Mouse (Mus musculus) left cerebral cortex, postnatal 36 days (tissue): ENCODE data around the gene Col6a3. TPM values are rescaled to one million over a fixed set of nuclear protein-coding genes. Genes with fewer than 3 reads are reported as not detected.

Experiments
- DNase-seq, 2 experiments: peaks; one replicate each; pipeline ENCODE4 v3.0.0; 2021 to 2022; ENCODE audit warnings: low spot score in 2 of 2, mixed read lengths in 1 of 2
- intact Hi-C: fragments of 180-260 bp; cut with DNase I; formaldehyde crosslinking; loops from one replicate; pipeline ENCODE4 v1.15.1; 2025
- total RNA-seq, 2 experiments: library from RNA; stranded (reverse); gene quantifications; 2 replicates each; pipeline ENCODE4 v1.2.3; 2021

The Col6a3 gene
- total RNA-seq, 2 experiments from 2014 or later: 3.3 to 5.4 TPM

- intact Hi-C loops: no loop called here
- no peak for DNase-seq
Observed at GRCm38 (mm10) chr1:90801067-90801466, 42.7 kb downstream of the Col6a3 start.

- no peak for DNase-seq
- intact Hi-C loops: no loop called here
Observed at GRCm38 (mm10) chr1:90800466-90800865, 43.3 kb downstream of the Col6a3 start.

GRCm38 (mm10) chr1:90797276-90797891 is 46.4 kb downstream of the Col6a3 start:
- DNase-seq: peak in 1 of 2 experiments; percentile 17
- intact Hi-C loops: no loop called here

- intact Hi-C loops: no loop called here
- no peak for DNase-seq
Observed at GRCm38 (mm10) chr1:90793368-90793767, 50.4 kb downstream of the Col6a3 start.

GRCm38 (mm10) chr1:90790925-90791324 is 52.8 kb downstream of the Col6a3 start:
- no peak for DNase-seq
- intact Hi-C loops: no loop called here

GRCm38 (mm10) chr1:90789506-90789905 is 54.3 kb downstream of the Col6a3 start:
- intact Hi-C loops: no loop called here
- DNase-seq: peak in 1 of 2 experiments; percentile 14

- intact Hi-C loops: no loop called here
- DNase-seq: no peak
Observed at GRCm38 (mm10) chr1:90780446-90780845, 63.3 kb downstream of the Col6a3 start.

- intact Hi-C loops: no loop called here
- no peak for DNase-seq
Observed at GRCm38 (mm10) chr1:90779072-90779471, 64.7 kb downstream of the Col6a3 start.

GRCm38 (mm10) chr1:90775477-90776241 is 68.1 kb downstream of the Col6a3 start:
- intact Hi-C loops: no loop called here
- DNase-seq: no peak

GRCm38 (mm10) chr1:90771172-90771571 is 72.6 kb downstream of the Col6a3 start:
- intact Hi-C loops: no loop called here
- no peak for DNase-seq

GRCm38 (mm10) chr1:90770027-90770426 is 73.7 kb downstream of the Col6a3 start:
- intact Hi-C loops: no loop called here
- no peak for DNase-seq

- DNase-seq: no peak
- intact Hi-C loops: no loop called here
Observed at GRCm38 (mm10) chr1:90769301-90769700, 74.5 kb downstream of the Col6a3 start.

GRCm38 (mm10) chr1:90758091-90758673 is 85.6 kb downstream of the Col6a3 start:
- intact Hi-C loops: no loop called here

GRCm38 (mm10) chr1:90753869-90754563 is 89.8 kb downstream of the Col6a3 start:
- intact Hi-C loops: loop anchor here (5.0 kb wide), 2 partner anchors 62 to 153 kb away; no protein-coding TSS in a partner anchor
- DNase-seq: peak in 1 of 2 experiments; percentile 26

More at GRCm38 (mm10) chr1:90758091-90758673, 85.6 kb downstream of the Col6a3 start:
- DNase-seq: no peak

GRCm38 (mm10) chr1:90751221-90751620 is 92.5 kb downstream of the Col6a3 start:
- intact Hi-C loops: loop anchor here (5.0 kb wide), 2 partner anchors 59 to 156 kb away; no protein-coding TSS in a partner anchor
- peak; percentile 55 to 58 for DNase-seq

GRCm38 (mm10) chr1:90750169-90750568 is 93.6 kb downstream of the Col6a3 start:
- intact Hi-C loops: loop anchor here (5.0 kb wide), 2 partner anchors 58 to 157 kb away; no protein-coding TSS in a partner anchor
- DNase-seq: no peak

- DNase-seq: peak; percentile 31 to 35
- intact Hi-C loops: loop anchor here (5.0 kb wide), 1 partner anchor 89 kb away; no protein-coding TSS in a partner anchor
Observed at GRCm38 (mm10) chr1:90748544-90748943, 95.2 kb downstream of the Col6a3 start.

GRCm38 (mm10) chr1:90743941-90744386 is 99.8 kb downstream of the Col6a3 start:
- intact Hi-C loops: no loop called here
- peak; percentile 43 to 52 for DNase-seq

GRCm38 (mm10) chr1:90743445-90743844 is 100.3 kb downstream of the Col6a3 start:
- intact Hi-C loops: no loop called here
- DNase-seq: no peak

GRCm38 (mm10) chr1:90742641-90743040 is 101.1 kb downstream of the Col6a3 start:
- intact Hi-C loops: no loop called here

More at GRCm38 (mm10) chr1:90742641-90743040, 101.1 kb downstream of the Col6a3 start:
- no peak for DNase-seq
